Mouse (Mus musculus): ENCODE measurements at regions not wholly inside any gene's neighbourhood (a gene's known extent, or its start where the extent isn't known, plus 50 kb on each side); places are given as distances from the start of the nearest gene placed in this dataset.

GRCm38 (mm10) chr2:117693537-117693936 is 350.7 kb upstream of the Rasgrp1 start:
- no peak for TF ChIP-seq CHD2 (IDR thresholded peaks at IDR 0.05; ENCODE audit: low read depth, low read length)
- no peak for TF ChIP-seq MAFK (IDR thresholded peaks at IDR 0.05; ENCODE audit: insufficient read depth, low read depth, low read length)
- TF ChIP-seq ZNF384 (IDR thresholded peaks at IDR 0.05; ENCODE audit: low read depth, low read length), result no peak
- no peak for TF ChIP-seq ZC3H11A (IDR thresholded peaks at IDR 0.05; ENCODE audit: borderline replicate concordance, low read depth, low read length)
- no peak for TF ChIP-seq HCFC1 (IDR thresholded peaks at IDR 0.05; ENCODE audit: borderline replicate concordance, insufficient read depth, low read length)
